Mouse (Mus musculus): ENCODE results near the gene Xbp1. TPM values are rescaled to one million over a fixed set of nuclear protein-coding genes. Genes with fewer than 3 reads are reported as not detected.

Gene Xbp1
- polyA plus RNA-seq, 1 experiment from 2014 or later: 229 TPM

Other genes with a start within 250 kb of the Xbp1 start
- gene Znrf3, start 75.8 kb upstream of the Xbp1 start, polyA plus RNA-seq (2015; fragmentation: Nextera tagmentation; extraction: Ambion mirVana): 16.5 and 18.8 TPM in 2 replicates
- 19.7 and 22.1 TPM in 2 replicates for gene Ccdc117, start 21.5 kb downstream of the Xbp1 start, polyA plus RNA-seq (2015; fragmentation: Nextera tagmentation; extraction: Ambion mirVana)
- not detected in 2 replicates for gene Ankrd36, start 49.0 kb downstream of the Xbp1 start, polyA plus RNA-seq (2015; fragmentation: Nextera tagmentation; extraction: Ambion mirVana)
- 197 and 212 TPM in 2 replicates for gene Mrps24, start 195.0 kb downstream of the Xbp1 start, polyA plus RNA-seq (2015; fragmentation: Nextera tagmentation; extraction: Ambion mirVana)
- gene Urgcp, start 241.7 kb downstream of the Xbp1 start, polyA plus RNA-seq (2015; fragmentation: Nextera tagmentation; extraction: Ambion mirVana): 25.9 and 27.8 TPM in 2 replicates

All from kidney, embryonic 16.5 days (tissue).